Mouse (Mus musculus): ENCODE data around the gene Auts2. TPM values are rescaled to one million over a fixed set of nuclear protein-coding genes. Genes with fewer than 3 reads are reported as not detected.

The Auts2 gene
- total and polyA plus RNA-seq, 3 experiments, result not detected

- no peaks in the 10 kb centered on the region for H3K4me1 ChIP-seq (ENCODE audit: control insufficient read depth in 1 of 2, insufficient read depth in 2 of 2)
- TF ChIP-seq CTCF (conservative IDR thresholded peaks at IDR 0.05 in 1 of 2, IDR thresholded peaks at IDR 0.05 in 1 of 2; ENCODE audit: low read depth in 2 of 2, low read length in 2 of 2), result no peak
- no peak for TF ChIP-seq SMC3 (IDR thresholded peaks at IDR 0.05; ENCODE audit: low read depth, low read length)
- TF ChIP-seq RCOR1 (conservative IDR thresholded peaks at IDR 0.05; ENCODE audit: low read depth, low read length), result no peak
- no peak for TF ChIP-seq GABPA (IDR thresholded peaks at IDR 0.05; ENCODE audit: insufficient replicate concordance, low read depth, low read length)
- TF ChIP-seq UBTF (IDR thresholded peaks at IDR 0.05; ENCODE audit: low read depth, low read length), result no peak
- no peak for TF ChIP-seq KAT2A (IDR thresholded peaks at IDR 0.05; ENCODE audit: insufficient replicate concordance, low read length)
- TF ChIP-seq JUN (IDR thresholded peaks at IDR 0.05; ENCODE audit: insufficient read depth, low read depth, low read length), result no peak
- no peak for TF ChIP-seq SIN3A (IDR thresholded peaks at IDR 0.05; ENCODE audit: low read length)
- TF ChIP-seq BHLHE40 (IDR thresholded peaks at IDR 0.05; ENCODE audit: low read depth, low read length), result no peak
- TF ChIP-seq PAX5 (IDR thresholded peaks at IDR 0.05; ENCODE audit: low read length), result no peak
- no peak for TF ChIP-seq IRF4 (IDR thresholded peaks at IDR 0.05; ENCODE audit: low read depth, low read length)
- TF ChIP-seq CHD2 (IDR thresholded peaks at IDR 0.05; ENCODE audit: low read length), result no peak
- TF ChIP-seq JUND (conservative IDR thresholded peaks at IDR 0.05; ENCODE audit: low read depth, low read length), result no peak
- TF ChIP-seq MAZ (IDR thresholded peaks at IDR 0.05; ENCODE audit: low read depth, low read length), result no peak
- TF ChIP-seq USF2 (conservative IDR thresholded peaks at IDR 0.05; ENCODE audit: low read depth, low read length), result no peak
- no peak for TF ChIP-seq NELFE (IDR thresholded peaks at IDR 0.05; ENCODE audit: low read depth, low read length)
- TF ChIP-seq HCFC1 (IDR thresholded peaks at IDR 0.05; ENCODE audit: low read depth, low read length), result no peak
- TF ChIP-seq MEF2A (IDR thresholded peaks at IDR 0.05; ENCODE audit: borderline replicate concordance, low read depth, low read length), result no peak
- TF ChIP-seq USF1 (IDR thresholded peaks at IDR 0.05; ENCODE audit: low read depth, low read length), result no peak
These were observed 718.8 kb downstream of the Auts2 start for GRCm38 (mm10) chr5:131824197-131824991.

GRCm38 (mm10) chr5:131821461-131821860 is 721.7 kb downstream of the Auts2 start:
- Histone ChIP-seq H3K36me3 (replicated peaks in 1 of 2; ENCODE audit: control insufficient read depth in 1 of 2, insufficient read depth in 1 of 2, low read length in 1 of 2) (no peaks in the 10 kb centered on the region), H3K4me3 (replicated peaks in 1 of 3; ENCODE audit: low read depth in 2 of 3, low read length in 2 of 3, poor library complexity in 1 of 3) (no peak overlapping the region), H3K4me1 (ENCODE audit: control insufficient read depth in 1 of 2, insufficient read depth in 2 of 2) (no peaks in the 10 kb centered on the region), H3K27ac (ENCODE audit: insufficient read depth, low read depth) (no peak overlapping the region), H3K27me3 (replicated peaks) (no peaks in the 10 kb centered on the region), H3K4me2 (ENCODE audit: insufficient read depth, low read depth, poor library complexity, severe bottlenecking) (no peak overlapping the region), H3K79me2 (replicated peaks; ENCODE audit: control insufficient read depth, extremely low read depth, insufficient read depth, poor library complexity, severe bottlenecking) (no peaks in the 10 kb centered on the region), H3K9me3 (replicated peaks; ENCODE audit: low read length) (peaks cover 82% of the 10 kb centered on the region), H3K9ac (ENCODE audit: insufficient read depth, low read depth) (no peak overlapping the region)
- DNase-seq (ENCODE audit: extremely low read depth), result no peak
- dilution Hi-C loops (cut with MboI; ENCODE audit: extremely low pct_ligation_motif_present, extremely low pct_unique_long_range_greater_than_20kb, low sequenced_read_pairs), result no loop called here
- in situ Hi-C loops (cut with MboI; ENCODE audit: low pct_ligation_motif_present, low pct_unique_long_range_greater_than_20kb, low sequenced_read_pairs), result no loop called here
- TF ChIP-seq MAZ (IDR thresholded peaks at IDR 0.05; ENCODE audit: low read depth, low read length) (no peak), RAD21 (IDR thresholded peaks at IDR 0.05; ENCODE audit: low read depth, low read length) (no peak), UBTF (IDR thresholded peaks at IDR 0.05; ENCODE audit: low read depth, low read length) (no peak), ZC3H11A (IDR thresholded peaks at IDR 0.05; ENCODE audit: low read depth, low read length) (no peak), ZKSCAN1 (IDR thresholded peaks at IDR 0.05; ENCODE audit: borderline replicate concordance, low read depth, low read length) (no peak), MXI1 (IDR thresholded peaks at IDR 0.05; ENCODE audit: low read depth, low read length) (no peak), TCF12 (IDR thresholded peaks at IDR 0.05; ENCODE audit: low read depth, low read length) (no peak), CHD1 (IDR thresholded peaks at IDR 0.05; ENCODE audit: low read depth, low read length) (no peak), HCFC1 (IDR thresholded peaks at IDR 0.05; ENCODE audit: low read depth, low read length) (no peak), NELFE (IDR thresholded peaks at IDR 0.05; ENCODE audit: low read depth, low read length) (no peak), TBP (conservative IDR thresholded peaks at IDR 0.05; ENCODE audit: low read depth, low read length) (no peak), JUN (IDR thresholded peaks at IDR 0.05; ENCODE audit: insufficient read depth, low read depth, low read length) (no peak), SMC3 (IDR thresholded peaks at IDR 0.05; ENCODE audit: low read depth, low read length) (no peak), E2F4 (IDR thresholded peaks at IDR 0.05; ENCODE audit: insufficient replicate concordance, low read depth, low read length) (no peak), ZNF384 (IDR thresholded peaks at IDR 0.05; ENCODE audit: low read depth, low read length) (no peak), POLR2AphosphoS2 (IDR thresholded peaks at IDR 0.05; ENCODE audit: low read depth, low read length) (no peak), NRF1 (IDR thresholded peaks at IDR 0.05; ENCODE audit: low read depth, low read length) (no peak), CTCF (conservative IDR thresholded peaks at IDR 0.05 in 1 of 2, IDR thresholded peaks at IDR 0.05 in 1 of 2; ENCODE audit: low read depth in 2 of 2, low read length in 2 of 2) (no peak), ZMIZ1 (IDR thresholded peaks at IDR 0.05; ENCODE audit: low read depth, low read length) (no peak)

More at GRCm38 (mm10) chr5:131824197-131824991, 718.8 kb downstream of the Auts2 start:
- dilution Hi-C loops (cut with MboI; ENCODE audit: extremely low pct_ligation_motif_present, extremely low pct_unique_long_range_greater_than_20kb, low sequenced_read_pairs) (no loop called here), in situ Hi-C loops (cut with MboI; ENCODE audit: low pct_ligation_motif_present, low pct_unique_long_range_greater_than_20kb, low sequenced_read_pairs) (no loop called here)
- Histone ChIP-seq H3K27ac (ENCODE audit: insufficient read depth, low read depth) (no peak overlapping the region), H3K9me3 (replicated peaks; ENCODE audit: low read length) (peaks cover 83% of the 10 kb centered on the region), H3K4me3 (replicated peaks in 1 of 3; ENCODE audit: low read depth in 2 of 3, low read length in 2 of 3, poor library complexity in 1 of 3) (no peak overlapping the region), H3K9ac (ENCODE audit: insufficient read depth, low read depth) (no peak overlapping the region), H3K36me3 (replicated peaks in 1 of 2; ENCODE audit: control insufficient read depth in 1 of 2, insufficient read depth in 1 of 2, low read length in 1 of 2) (no peaks in the 10 kb centered on the region), H3K79me2 (replicated peaks; ENCODE audit: control insufficient read depth, extremely low read depth, insufficient read depth, poor library complexity, severe bottlenecking) (no peaks in the 10 kb centered on the region), H3K27me3 (replicated peaks) (no peaks in the 10 kb centered on the region), H3K4me2 (ENCODE audit: insufficient read depth, low read depth, poor library complexity, severe bottlenecking) (no peak overlapping the region)
- DNase-seq (ENCODE audit: extremely low read depth), result no peak

All from CH12.LX (cell line).